Mouse (Mus musculus): Measurements from ENCODE around the gene Slmap.
"Not testable (repeated sequence)": the region's sequence is repeated elsewhere in the genome, so short reads cannot be mapped to it uniquely, and the experiment has no call there.

Slmap gene

DNA sequence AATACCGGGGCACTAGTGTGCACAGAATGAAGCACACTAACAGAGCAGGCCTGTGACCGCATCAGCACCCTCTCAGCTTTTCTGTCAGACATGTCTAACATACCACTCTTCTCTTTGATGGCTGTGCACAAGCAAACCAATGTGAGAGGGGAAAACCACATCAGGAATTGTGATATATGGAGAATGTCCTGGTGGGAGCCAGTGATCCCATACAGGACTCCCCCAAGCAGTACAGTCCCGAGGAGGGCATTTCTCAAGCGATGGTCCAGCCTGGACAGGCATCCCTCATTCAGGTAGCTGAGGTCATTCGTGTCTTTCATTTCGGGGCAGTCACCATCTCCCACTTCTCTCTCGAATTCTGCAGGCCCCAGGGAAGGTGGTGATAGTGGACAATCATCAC, 128.0 kb downstream of the Slmap start:
- DNase-seq (ENCODE audit: extremely low spot score, low read depth, low spot score), result no peak

DNA sequence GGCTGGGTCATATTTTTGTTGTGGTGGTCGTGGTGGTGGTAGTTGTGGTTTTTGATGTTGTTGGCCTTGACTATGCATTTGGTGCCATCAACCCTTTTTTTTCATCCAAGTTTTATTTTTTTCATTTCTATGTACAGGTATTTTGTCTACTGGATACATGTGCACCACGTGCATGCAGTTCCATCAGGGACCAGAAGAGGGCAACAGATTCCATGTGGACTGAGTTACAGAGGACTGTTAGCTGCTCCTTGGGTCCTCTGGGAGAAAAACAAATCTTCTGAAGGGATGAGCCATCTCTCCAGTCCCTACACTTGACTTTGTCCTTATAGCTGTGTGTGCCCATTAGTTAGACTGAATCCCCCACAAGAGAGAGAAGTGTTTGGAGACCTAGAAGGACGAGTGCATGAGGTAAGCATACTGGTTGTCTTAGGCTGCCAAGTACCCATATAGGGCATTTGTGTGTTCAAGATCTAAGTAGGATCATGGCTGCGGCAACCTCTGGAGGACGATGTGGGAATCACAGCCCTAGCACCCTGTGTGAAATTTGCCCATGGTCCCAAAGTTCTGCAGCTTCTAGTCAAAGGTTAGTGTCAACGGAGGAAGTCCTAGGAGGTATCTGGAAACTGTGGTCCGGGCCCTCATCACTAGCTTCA, 136.1 kb downstream of the Slmap start:
- no peak for DNase-seq (ENCODE audit: extremely low spot score, low read depth, low spot score)

DNA sequence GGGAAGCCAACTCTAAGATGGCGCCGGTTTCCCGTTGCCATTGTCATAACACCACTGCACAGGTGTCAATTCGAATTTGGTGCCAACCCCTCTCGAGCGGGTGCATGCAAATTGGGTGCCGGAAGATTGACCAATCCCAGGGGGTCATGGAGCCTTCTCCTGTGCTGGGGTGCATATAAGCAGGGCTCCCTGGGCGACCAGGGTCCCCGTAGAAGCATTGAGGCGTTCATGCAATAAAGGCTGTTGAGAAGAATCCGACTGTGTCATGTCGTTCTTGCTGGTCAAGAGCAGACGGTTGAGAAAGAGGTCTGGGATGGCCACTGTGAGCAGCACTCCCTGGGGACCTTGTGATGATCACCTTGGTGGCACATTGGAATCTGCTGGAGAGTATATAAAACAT, 142.9 kb downstream of the Slmap start:
- no peak for DNase-seq (ENCODE audit: extremely low spot score, low read depth, low spot score)

DNA sequence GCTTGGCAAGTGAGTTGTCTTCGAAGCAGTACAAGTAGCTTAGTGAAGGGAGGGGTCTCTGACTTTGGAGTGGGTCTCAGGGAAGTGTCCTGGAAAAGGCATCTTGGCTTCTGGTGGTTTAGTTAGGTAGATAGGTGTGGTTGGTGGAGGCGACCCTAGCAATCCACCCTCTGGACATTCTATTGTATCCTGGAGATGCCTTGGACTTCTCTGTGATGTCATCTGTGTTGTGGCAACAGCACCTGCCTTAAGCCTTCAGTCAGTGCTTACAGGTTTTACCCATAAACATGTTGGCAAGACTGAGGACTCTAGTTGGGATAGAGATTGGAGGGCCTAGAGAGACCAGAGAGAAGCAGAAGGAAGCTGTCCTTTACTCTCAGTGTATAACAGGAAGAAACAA, 145.8 kb downstream of the Slmap start:
- not testable (repeated sequence) for DNase-seq (ENCODE audit: extremely low spot score, low read depth, low spot score)

DNA sequence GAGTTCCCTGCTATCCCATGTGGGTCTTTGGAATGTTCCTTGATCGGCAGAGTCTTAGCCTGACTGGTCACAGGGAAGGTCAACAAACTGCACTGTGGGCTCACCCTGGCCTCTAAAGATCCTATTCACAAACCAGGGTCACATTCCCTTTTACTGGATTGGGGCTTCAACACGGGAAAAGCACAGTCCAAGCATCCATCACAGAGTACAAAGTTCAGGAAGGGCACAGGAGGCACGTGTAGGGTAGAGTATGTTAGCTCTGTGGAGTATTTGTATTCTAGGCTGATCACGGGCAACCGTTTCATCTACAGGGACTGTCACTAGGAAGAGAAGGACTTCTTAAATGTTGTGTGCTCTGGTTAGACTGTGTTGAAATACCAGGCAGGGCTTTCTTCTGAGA, 147.7 kb downstream of the Slmap start:
- DNase-seq (ENCODE audit: extremely low spot score, low read depth, low spot score), result not testable (repeated sequence)

DNA sequence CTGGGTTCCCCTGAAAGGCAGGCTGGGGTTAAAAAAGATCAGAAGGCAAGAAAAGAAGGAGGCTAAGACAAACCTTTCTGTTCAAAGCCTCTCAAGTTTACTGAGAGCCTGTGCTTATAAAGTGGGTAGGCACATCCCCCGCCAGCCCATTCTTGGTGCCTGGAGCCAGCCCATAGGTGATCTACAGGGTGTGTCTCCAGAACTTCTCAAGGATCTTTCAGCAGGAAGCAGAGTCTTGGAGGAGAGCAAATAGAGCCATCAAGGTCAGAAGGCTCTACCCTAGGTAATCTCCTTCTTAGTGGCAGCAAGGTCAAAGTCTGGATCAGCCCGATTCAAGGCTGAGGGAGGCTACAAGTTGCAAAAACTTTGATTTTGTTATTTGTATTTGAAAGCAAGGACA, 149.1 kb downstream of the Slmap start:
- not testable (repeated sequence) for DNase-seq (ENCODE audit: extremely low spot score, low read depth, low spot score)

DNA sequence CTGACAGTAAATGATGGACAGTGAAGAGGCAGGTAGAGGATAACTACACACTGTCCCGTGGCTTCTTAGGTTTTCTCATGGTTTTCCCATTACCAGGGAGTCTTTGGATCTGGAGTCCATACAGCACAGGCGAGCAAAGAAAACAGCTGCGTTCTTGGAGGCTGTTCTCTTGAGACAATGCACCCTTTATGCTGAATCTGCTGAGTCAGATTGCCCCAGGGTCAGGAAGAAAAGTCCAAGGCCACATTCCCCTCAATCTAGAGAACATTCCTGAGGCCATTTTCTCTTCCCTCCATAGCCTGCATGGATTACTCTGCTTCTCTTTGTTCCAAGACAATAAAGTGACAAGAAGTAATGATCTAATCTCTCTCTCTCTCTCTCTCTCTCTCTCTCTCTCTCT, 155.7 kb downstream of the Slmap start:
- no peak for DNase-seq (ENCODE audit: extremely low spot score, low read depth, low spot score)

DNA sequence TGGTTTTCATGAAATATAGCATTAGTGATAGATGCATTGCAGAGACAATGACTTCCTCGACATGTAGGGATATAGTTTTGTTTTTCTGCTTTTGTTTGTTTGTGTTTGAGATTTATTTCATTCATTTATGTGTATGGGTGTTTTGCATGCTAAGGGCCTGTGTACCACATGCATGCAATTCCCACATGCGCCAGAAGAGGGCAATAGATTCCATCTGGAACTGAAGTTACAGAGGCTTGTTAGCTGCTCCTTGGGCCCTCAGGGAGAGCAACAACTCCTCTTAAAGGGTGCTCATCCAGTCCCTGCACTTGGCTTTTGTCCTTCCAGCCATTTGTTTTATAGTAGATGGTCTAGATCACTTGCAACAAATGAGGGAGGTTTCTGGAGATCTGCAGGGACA, 158.1 kb downstream of the Slmap start:
- peak; percentile 56 for DNase-seq (ENCODE audit: extremely low spot score, low read depth, low spot score)
